Mouse (Mus musculus) layer of hippocampus, adult 11-12 months (tissue): ENCODE results near the gene Clcn7.

Source experiments
- DNase-seq: peaks from one replicate; pipeline ENCODE4 v3.0.0; 2022; ENCODE audit warnings: low spot score

Gene Clcn7

GRCm38 (mm10) chr17:25127681-25128080 is 5.5 kb upstream of the Clcn7 start:
- no peak for DNase-seq

GRCm38 (mm10) chr17:25130060-25130459 is 3.1 kb upstream of the Clcn7 start:
- no peak for DNase-seq

- DNase-seq = no peak
These were observed 2.4 kb downstream of the Clcn7 start for GRCm38 (mm10) chr17:25135622-25136021.

- DNase-seq = no peak
These were observed 5.6 kb downstream of the Clcn7 start for GRCm38 (mm10) chr17:25138803-25139202.

GRCm38 (mm10) chr17:25139960-25140359 is 6.8 kb downstream of the Clcn7 start:
- no peak for DNase-seq

DNA sequence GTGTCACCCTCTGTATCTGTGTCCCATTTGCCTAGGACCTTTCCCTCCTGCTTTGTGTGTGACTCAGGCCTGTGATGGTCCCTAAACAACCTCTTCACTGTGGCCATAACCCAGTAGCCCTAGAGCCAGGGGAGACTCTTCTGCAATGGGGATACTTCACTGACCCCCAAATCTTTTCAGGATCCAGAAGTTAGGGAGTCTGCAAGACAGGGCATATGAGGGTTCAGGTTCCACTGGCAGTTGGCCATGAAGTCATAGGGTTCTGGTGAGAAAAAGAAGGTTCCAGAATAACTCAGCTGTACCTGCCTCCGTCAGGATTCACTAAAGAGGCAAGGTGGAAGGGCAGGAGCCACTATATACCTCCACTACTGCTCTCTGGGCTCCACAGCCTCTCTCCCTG is 29.0 kb downstream of the Clcn7 start, which contains the start of gene Ccdc154:
Gene Ccdc154 (plus strand): TSS at position 301 of the 400 bp plus-strand sequence.
- no peak for DNase-seq

GRCm38 (mm10) chr17:25163387-25163786 is 30.2 kb downstream of the Clcn7 start:
- DNase-seq = no peak

GRCm38 (mm10) chr17:25164770-25165169 is 31.6 kb downstream of the Clcn7 start:
- no peak for DNase-seq

- no peak for DNase-seq
These were observed 32.9 kb downstream of the Clcn7 start for GRCm38 (mm10) chr17:25165970-25166671.

GRCm38 (mm10) chr17:25169706-25170105 is 36.5 kb downstream of the Clcn7 start:
- DNase-seq = no peak

DNA sequence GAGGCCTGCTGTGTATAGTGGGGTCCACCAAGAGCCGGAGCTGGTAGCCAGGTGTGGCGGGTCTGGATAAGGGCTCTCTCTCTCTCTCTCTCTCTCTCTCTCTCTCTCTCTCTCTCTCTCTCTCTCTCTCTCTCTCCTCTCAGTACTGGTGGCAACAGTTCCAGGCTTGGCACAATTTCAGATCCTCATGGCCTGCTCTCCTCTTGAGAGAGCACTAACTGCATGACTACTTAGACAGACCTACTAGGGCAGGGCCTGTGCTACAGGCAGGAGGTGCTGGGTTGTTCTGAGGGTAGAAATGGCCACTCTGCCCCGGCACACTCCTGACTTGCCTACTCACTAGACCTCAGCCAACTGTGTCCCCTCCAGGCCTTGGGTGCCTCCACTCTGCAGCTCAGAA is 39.4 kb downstream of the Clcn7 start:
- no peak for DNase-seq

- no peak for DNase-seq
These were observed 42.2 kb downstream of the Clcn7 start, which contains the start of gene Gm38655 for GRCm38 (mm10) chr17:25175411-25175810. Gene Gm38655 (minus strand): TSS chr17:25175471.

DNA sequence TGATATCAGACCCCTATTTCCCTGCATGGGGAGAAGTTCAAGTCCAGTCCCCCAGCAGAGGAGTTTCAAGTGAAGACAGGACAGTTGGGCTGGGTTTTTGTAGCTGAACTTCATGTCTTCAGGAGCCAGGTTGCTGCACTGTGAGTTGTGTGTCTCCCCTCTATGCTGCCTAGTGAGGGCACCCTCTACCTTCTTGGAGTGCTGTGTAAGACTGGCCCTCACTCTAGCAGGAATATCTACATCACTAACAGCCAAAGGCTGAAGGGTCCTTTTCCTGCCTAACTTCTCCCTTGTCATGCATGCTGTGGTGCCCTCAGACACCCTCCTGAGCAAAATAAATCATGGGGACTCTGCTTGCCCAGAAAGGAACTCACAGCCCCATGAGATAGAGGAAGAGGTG is 50.0 kb downstream of the Clcn7 start:
- no peak for DNase-seq

- DNase-seq = peak; percentile 98
These were observed 51.0 kb downstream of the Clcn7 start, which contains the start of gene BC003965 for GRCm38 (mm10) chr17:25184129-25184691. Gene BC003965 (plus strand): TSS chr17:25184554.

DNA sequence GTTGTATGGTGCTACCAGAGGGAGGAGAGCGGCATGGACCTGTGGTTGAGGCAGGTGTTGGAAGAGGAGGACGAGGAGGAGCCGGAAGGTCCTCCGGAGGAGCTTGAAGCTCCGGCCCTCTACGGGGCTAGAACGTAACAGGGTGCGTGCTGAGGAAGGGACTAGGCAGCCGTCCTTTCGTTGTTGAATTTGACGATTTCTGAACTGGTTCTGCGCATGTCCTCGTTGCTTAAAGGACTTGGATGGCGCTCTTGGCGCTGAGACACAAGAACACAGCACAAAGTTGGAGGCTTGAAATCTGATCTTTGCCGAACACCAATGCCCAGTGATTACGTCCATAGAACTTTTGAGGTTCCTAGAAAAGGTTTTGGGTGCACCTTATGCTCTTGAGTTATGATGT is 51.8 kb downstream of the Clcn7 start:
- DNase-seq = no peak

GRCm38 (mm10) chr17:25187784-25188149 is 54.6 kb downstream of the Clcn7 start:
- no peak for DNase-seq

DNA sequence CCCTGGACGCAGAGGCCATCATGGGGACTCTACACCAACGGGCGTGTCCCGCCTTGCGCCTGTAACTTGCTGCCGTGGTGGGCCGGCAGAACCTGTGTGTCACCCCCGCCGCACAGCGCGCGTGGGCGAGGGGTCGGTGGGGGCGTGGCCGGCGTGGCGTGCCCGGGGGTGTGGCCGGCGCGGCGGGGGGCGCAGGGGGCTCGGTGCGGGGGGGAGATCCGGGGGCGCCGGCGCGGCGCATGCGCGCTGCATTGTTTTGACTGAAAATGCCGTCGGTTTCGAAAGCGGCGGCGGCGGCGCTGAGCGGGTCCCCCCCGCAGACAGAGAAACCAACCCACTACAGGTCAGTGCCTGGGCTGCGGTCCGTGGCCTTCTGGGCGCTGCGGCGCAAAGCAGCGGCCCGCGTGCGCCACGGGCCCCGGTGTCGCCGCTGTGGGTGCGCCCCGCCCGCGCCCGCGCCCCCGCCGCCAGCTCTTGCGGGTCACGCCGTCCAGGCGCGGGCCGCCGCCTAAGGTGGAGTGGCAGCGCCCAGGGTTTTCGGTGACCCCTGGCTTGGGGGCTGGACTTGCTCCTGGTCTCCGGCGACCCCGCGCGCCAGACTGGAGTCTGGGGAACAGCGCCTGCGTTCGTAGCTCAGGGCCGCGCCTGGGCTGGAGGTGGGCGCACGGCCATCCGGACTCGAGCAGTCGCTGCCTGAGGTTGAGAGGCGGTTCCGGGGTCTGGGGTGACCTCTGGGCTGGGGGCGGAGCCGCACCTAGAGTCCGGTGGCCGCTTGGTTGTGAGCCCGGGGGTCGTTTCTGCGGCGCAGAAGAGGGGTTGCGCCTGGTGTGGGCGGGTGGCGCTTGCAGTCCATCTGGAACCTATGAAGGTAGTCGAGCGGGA is 55.2 kb downstream of the Clcn7 start, which contains the start of gene Unkl:
Gene Unkl (plus strand): TSS at position 248 of the 882 bp plus-strand sequence.
- peak; percentile 61 for DNase-seq

- DNase-seq = no peak
These were observed 55.9 kb downstream of the Clcn7 start for GRCm38 (mm10) chr17:25189091-25189490.

DNA sequence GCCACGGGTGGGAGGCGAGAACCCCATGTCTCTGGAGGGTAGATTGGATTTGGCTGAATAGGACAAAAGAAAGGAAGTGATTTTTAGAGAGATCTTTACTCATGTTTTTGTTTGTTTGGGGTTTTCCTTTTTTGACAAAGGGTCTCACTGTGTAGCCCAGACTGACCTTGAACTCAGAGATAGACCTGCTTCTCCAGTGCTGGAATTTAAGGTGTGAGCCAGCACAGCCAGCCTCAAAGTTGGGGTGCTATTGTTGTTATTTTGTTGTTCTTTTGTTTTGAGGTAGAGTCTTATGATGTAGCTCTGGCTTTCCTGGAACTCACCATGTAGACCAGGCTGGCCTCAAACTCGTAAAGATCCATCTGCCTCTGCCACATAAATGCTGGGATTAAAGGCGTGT is 69.2 kb downstream of the Clcn7 start:
- no peak for DNase-seq

DNA sequence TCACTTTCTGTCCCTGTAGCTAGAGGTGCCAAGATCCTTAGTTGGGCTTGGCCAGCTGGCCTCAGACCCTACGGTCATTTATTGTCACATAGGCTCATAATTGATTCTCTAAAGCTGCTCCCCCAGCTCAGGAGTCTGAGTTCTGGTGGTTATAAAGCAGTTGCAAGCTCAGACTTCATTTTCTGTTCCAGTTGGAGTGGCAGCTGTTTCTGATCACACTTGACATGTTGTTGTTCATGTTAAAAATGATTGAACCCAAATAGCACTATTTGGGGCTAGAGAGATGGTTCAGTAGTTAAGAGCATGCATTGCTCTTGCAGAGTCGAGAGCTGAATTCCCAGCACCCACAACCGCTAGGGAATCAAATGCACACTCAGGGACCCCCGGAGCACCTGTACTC is 76.8 kb downstream of the Clcn7 start:
- DNase-seq = peak; percentile 51

DNA sequence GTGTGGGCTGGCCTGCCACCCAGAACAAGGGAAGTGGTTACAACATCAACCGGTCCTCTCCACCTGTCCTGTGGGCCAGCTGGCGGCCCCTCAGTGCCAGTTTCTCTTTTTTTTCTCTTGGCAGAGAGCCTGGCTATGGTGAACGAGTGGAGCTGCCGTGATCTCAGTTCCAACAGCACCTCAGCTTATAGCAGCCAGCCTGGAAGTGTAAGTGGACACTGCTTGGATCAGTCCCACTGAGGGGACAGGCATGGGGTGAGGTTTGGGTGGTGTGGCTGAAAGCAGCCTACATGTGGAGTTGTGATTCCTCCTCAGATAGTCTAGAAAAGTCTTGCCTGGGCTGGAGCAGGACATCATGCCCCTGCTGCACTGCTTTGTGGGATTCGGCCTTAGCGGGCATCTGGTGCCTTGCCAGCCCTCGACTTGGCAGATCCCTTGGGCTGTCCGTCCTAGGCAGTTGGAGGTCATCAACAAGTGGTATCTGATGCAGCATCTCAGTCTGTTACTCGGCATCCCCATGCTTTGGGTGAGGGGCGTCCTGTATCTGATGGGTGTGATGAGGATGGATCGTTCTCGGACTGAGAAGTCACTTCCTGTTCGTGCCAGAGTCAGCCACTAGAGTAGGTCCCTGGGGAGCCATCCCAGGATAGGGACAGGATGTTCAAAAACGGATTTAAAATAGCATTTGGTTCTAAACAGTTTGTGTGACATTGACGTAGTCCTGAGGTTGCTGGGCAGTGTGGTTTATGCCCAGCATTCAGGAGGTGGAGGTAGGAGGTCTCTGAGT is 77.7 kb downstream of the Clcn7 start:
- no peak for DNase-seq

- no peak for DNase-seq
These were observed 78.5 kb downstream of the Clcn7 start for GRCm38 (mm10) chr17:25211705-25212104.
